Mouse (Mus musculus) kidney, postnatal 0 days (tissue): Measurements from ENCODE around the gene Mt1. TPM values are rescaled to one million over a fixed set of nuclear protein-coding genes. Genes with fewer than 3 reads are reported as not detected.

Experiments used
- ATAC-seq: fragments of 200-750 bp; cut with Nextera tagmentation; replicated peaks from 2 replicates; pipeline ENCODE4 v1.8.0; 2017; ENCODE audit warnings: low read depth, moderate number of reproducible peaks, moderate TSS enrichment, moderate library complexity; ENCODE audit not compliant: low FRiP score
- DNase-seq: peaks from one replicate; pipeline ENCODE4 v3.0.0-alpha.2; 2016; ENCODE audit warnings: low spot score
- H3K27ac ChIP-seq: fragments of 300-500 bp; sonication (generic); 2 replicates; pipeline ENCODE4 v1.5.1; 2014; ENCODE audit warnings: mild to moderate bottlenecking
- H3K27me3 ChIP-seq: fragments of 300-500 bp; sonication (generic); 2 replicates; pipeline ENCODE4 v1.6.1; 2014; ENCODE audit warnings: low read length, mixed read lengths; ENCODE audit not compliant: insufficient read depth
- H3K36me3 ChIP-seq: fragments of 300-500 bp; sonication (generic); 2 replicates; pipeline ENCODE4 v1.6.1; 2014; ENCODE audit warnings: low read length, mixed read lengths; ENCODE audit not compliant: insufficient read depth
- H3K4me1 ChIP-seq: fragments of 300-500 bp; sonication (generic); replicated peaks from 2 replicates; pipeline ENCODE4 v1.6.1; 2014; ENCODE audit warnings: antibody characterized with exemption, low read length, mixed read lengths; ENCODE audit not compliant: insufficient read depth
- H3K4me2 ChIP-seq: fragments of 300-500 bp; sonication (generic); 2 replicates; pipeline ENCODE4 v1.6.1; 2014; ENCODE audit warnings: mild to moderate bottlenecking, low read length, moderate library complexity, mixed read lengths
- H3K4me3 ChIP-seq: fragments of 300-500 bp; sonication (generic); replicated peaks from 2 replicates; pipeline ENCODE4 v1.5.1; 2014; ENCODE audit warnings: low read depth, low read length
- H3K9ac ChIP-seq: fragments of 300-500 bp; sonication (generic); 2 replicates; pipeline ENCODE4 v1.6.1; 2014; ENCODE audit warnings: low read depth, low read length
- H3K9me3 ChIP-seq: fragments of 300-500 bp; sonication (generic); replicated peaks from 2 replicates; pipeline ENCODE4 v1.6.1; 2016; ENCODE audit warnings: low read length, inconsistent platforms, mixed read lengths
- CTCF ChIP-seq: IDR thresholded peaks from 2 replicates; pipeline ENCODE4 v1.5.1; 2016; ENCODE audit warnings: antibody characterized with exemption, low read depth, mild to moderate bottlenecking, moderate library complexity
- WGBS: fragments of 180-500 bp; shearing (Covaris S2); extraction: QIAGEN DNeasy Blood & Tissue Kit; methylation state at CpG from one replicate; pipeline ENCODE4 v1.1.7; 2014; 5-methylcytosine and 5-hydroxymethylcytosine counted together
- polyA plus RNA-seq: library from polyadenylated mRNA; unstranded; fragments of >200 nt; fragmentation: Nextera tagmentation; extraction: Ambion mirVana; gene quantifications from 2 replicates; pipeline ENCODE4 v1.2.1, GENCODE M21; 2015

Gene Mt1
- polyA plus RNA-seq, 1 experiment from 2014 or later: 499 TPM

- Histone ChIP-seq H3K9ac (peak within 1 kb of the TSS; percentile 6), H3K27me3 (no peaks in the 10 kb centered on the region), H3K27ac (peak within 1 kb of the TSS; percentile 10), H3K4me2 (peak within 1 kb of the TSS; percentile 77), H3K36me3 (no peaks in the 10 kb centered on the region), H3K9me3 (no peaks in the 10 kb centered on the region), H3K4me3 (peak within 1 kb of the TSS; percentile 23), H3K4me1 (peaks cover 12% of the 10 kb centered on the region)
- peak; percentile 70 for DNase-seq
- WGBS: under 1% methylated on average over 54 of the region's 56 CpGs
- TF ChIP-seq CTCF: no peak
- ATAC-seq: peak; percentile 79
Measured at GRCm38 (mm10) chr8:94172075-94172808, 6.6 kb upstream of the Mt1 start, which contains the start of gene Mt2. Gene Mt2 (plus strand): TSS chr8:94172664.

- WGBS: under 1% methylated on average over 39 of the region's 39 CpGs
- no peaks in the 10 kb centered on the region for H3K9me3 ChIP-seq
- H3K9ac ChIP-seq: peak overlapping the region; percentile 6
- no peak for ATAC-seq
- no peak for DNase-seq
- peaks cover 12% of the 10 kb centered on the region for H3K4me1 ChIP-seq
- no peaks in the 10 kb centered on the region for H3K27me3 ChIP-seq
- H3K4me2 ChIP-seq: peak overlapping the region; percentile 77
- H3K36me3 ChIP-seq: no peaks in the 10 kb centered on the region
- no peak for TF ChIP-seq CTCF
- H3K4me3 ChIP-seq: peak overlapping the region; percentile 23
- peak overlapping the region; percentile 10; the same call in 1 of the 2 replicates for H3K27ac ChIP-seq
Measured at GRCm38 (mm10) chr8:94172809-94173732, 5.8 kb upstream of the Mt1 start.

- 54% methylated on average over 11 of the region's 11 CpGs for WGBS
- Histone ChIP-seq H3K4me1 (peaks cover 12% of the 10 kb centered on the region), H3K9me3 (no peaks in the 10 kb centered on the region), H3K4me3 (no peak overlapping the region), H3K36me3 (no peaks in the 10 kb centered on the region), H3K4me2 (no peak overlapping the region), H3K27me3 (no peaks in the 10 kb centered on the region), H3K9ac (no peak overlapping the region), H3K27ac (no peak overlapping the region)
- DNase-seq: no peak
- no peak for ATAC-seq
- TF ChIP-seq CTCF: 0 out of 2 replicates have a peak, but pooled peaks have one; percentile 7
Measured at GRCm38 (mm10) chr8:94173848-94174403, 5.0 kb upstream of the Mt1 start.

- TF ChIP-seq CTCF: peak; percentile 50
- no peak for ATAC-seq
- WGBS: 30% methylated on average over 7 of the region's 7 CpGs
- no peak overlapping the region for H3K27ac ChIP-seq
- no peak overlapping the region for H3K9ac ChIP-seq
- H3K4me1 ChIP-seq: peaks cover 17% of the 10 kb centered on the region
- no peaks in the 10 kb centered on the region for H3K9me3 ChIP-seq
- H3K27me3 ChIP-seq: 0 out of 2 replicates have a peak, but pooled peaks cover 3% of the 10 kb centered on the region
- no peak overlapping the region for H3K4me2 ChIP-seq
- no peaks in the 10 kb centered on the region for H3K36me3 ChIP-seq
- no peak for DNase-seq
- H3K4me3 ChIP-seq: no peak overlapping the region
Measured at GRCm38 (mm10) chr8:94174619-94175213, 4.2 kb upstream of the Mt1 start.

- 49% methylated on average over 7 of the region's 7 CpGs for WGBS
- Histone ChIP-seq H3K4me2 (no peak overlapping the region), H3K27ac (no peak overlapping the region), H3K27me3 (peaks cover 10% of the 10 kb centered on the region), H3K9ac (no peak overlapping the region), H3K4me1 (peaks cover 8% of the 10 kb centered on the region; the same call in 1 of the 2 replicates), H3K4me3 (no peak overlapping the region), H3K9me3 (no peaks in the 10 kb centered on the region), H3K36me3 (no peaks in the 10 kb centered on the region)
- ATAC-seq (no peak), DNase-seq (no peak)
- no peak for TF ChIP-seq CTCF
Measured at GRCm38 (mm10) chr8:94177716-94178390, 1.0 kb upstream of the Mt1 start.
